Mouse (Mus musculus) adipose tissue, adult 10 weeks (tissue): ENCODE measurements around the gene Il1rl1. TPM values are rescaled to one million over a fixed set of nuclear protein-coding genes. Genes with fewer than 3 reads are reported as not detected.

Source experiments
- polyA plus RNA-seq: library from polyadenylated mRNA; stranded (reverse); fragments of 350-450 nt; fragmentation: Illumina TruSeq; extraction: RNeasy Lipid Tissue Mini Kit (QIAGEN cat#74804); gene quantifications from one replicate; pipeline ENCODE4 v1.2.3, GENCODE M21; 2014; ENCODE audit warnings: low read depth, low replicate concordance

Gene Il1rl1
- 3.3 TPM for polyA plus RNA-seq

DNA sequence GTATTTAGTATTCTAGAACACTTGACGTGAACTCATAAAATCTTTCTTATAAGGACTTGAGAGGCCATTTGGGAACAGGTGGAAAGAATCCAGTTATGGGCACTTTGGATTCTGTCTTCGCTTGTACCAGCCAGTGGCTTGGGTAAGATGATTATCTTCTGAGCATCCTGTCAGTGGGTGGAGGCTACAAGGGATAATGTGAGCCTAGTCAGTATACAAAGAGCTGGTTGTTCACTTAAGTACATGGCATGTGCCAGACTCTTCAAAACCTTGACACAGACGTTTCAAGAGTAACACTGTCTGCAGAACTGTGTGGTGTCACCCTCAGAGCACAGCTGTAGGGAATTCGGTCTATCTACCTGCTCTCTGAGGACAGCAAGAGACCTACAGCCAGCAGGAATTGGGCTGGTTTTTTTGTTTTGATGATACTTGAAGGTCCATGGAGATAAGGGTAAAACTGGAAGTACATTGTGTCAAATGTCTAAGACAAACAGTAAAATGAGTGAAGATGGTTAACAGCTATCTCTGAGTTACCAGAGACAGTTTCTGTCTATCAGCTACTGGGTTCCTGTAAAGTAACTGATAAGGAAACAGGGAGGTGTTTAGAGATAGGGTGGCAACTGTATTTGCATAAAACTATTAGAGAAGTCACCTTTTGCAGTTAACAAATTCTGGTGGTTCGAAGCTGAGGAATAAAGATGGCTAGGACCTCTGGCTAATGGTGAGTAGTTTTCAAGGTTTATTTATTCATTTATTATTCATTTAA, at the start of gene Il1rl1:
TSS of gene Il1rl1 (plus strand) at position 661 of the 766 bp plus-strand sequence.

GRCm38 (mm10) chr1:40465477-40466430, 36.4 kb downstream of the Il1rl1 start, which contains the start of gene Il18r1:
Gene Il18r1 (plus strand): TSS chr1:40465552.

Other genes starting within 250 kb of the Il1rl1 start
- 14.9 TPM for gene Il1r1, start 204.5 kb upstream of the Il1rl1 start, polyA plus RNA-seq
- 5.4 TPM for gene Il1rl2, start 105.0 kb upstream of the Il1rl1 start, polyA plus RNA-seq
- gene Il18r1, start 36.0 kb downstream of the Il1rl1 start, polyA plus RNA-seq: 2.2 TPM
- gene Il18rap, start 85.8 kb downstream of the Il1rl1 start, polyA plus RNA-seq: 1.0 TPM
- 0.68 TPM for gene Slc9a4, start 150.5 kb downstream of the Il1rl1 start, polyA plus RNA-seq